Mouse (Mus musculus): ENCODE data around the gene Npepps. TPM values are rescaled to one million over a fixed set of nuclear protein-coding genes. Genes with fewer than 3 reads are reported as not detected.

The Npepps gene
- polyA plus RNA-seq, 1 experiment from 2014 or later, result 41.9 TPM

DNA sequence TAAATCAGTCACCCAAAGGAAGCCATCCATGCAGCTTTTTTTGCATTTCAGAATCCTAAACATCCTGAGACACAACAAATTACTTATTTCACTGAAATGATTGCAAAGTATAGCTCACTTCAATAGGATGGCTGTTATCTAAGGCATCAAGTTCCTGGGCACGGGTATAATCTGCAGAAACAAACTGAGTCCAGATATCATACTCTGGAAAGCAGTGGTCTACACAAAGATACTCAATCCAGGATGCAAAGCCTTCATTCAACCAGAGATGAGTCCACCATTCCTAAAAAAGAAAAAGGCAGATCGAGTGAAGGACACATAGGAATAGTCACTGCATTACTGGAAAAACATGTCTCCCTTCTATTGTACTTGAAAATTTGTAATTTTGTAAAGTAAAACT lies 42.5 kb downstream of the Npepps start:
- no peak for TF ChIP-seq CTCF (IDR thresholded peaks at IDR 0.05; ENCODE audit: low read depth)
- Histone ChIP-seq H3K27ac (ENCODE audit: low read depth, low read length) (no peak overlapping the region), H3K4me1 (replicated peaks; ENCODE audit: control insufficient read depth, insufficient read depth, low read length) (no peaks in the 10 kb centered on the region), H3K4me2 (replicated peaks; ENCODE audit: low read depth) (no peak overlapping the region), H3K4me3 (ENCODE audit: low read depth, low read length) (no peak overlapping the region), H3K27me3 (replicated peaks; ENCODE audit: control insufficient read depth, insufficient read depth, low read length) (no peaks in the 10 kb centered on the region), H3K36me3 (ENCODE audit: control insufficient read depth, insufficient read depth) (peaks cover 50% of the 10 kb centered on the region), H3K9me3 (ENCODE audit: control insufficient read depth) (no peaks in the 10 kb centered on the region), H3K9ac (ENCODE audit: low read depth, low read length) (no peak overlapping the region)
- no peak for ATAC-seq
- WGBS, result 84% methylated on average over 2 of the region's 2 CpGs

DNA sequence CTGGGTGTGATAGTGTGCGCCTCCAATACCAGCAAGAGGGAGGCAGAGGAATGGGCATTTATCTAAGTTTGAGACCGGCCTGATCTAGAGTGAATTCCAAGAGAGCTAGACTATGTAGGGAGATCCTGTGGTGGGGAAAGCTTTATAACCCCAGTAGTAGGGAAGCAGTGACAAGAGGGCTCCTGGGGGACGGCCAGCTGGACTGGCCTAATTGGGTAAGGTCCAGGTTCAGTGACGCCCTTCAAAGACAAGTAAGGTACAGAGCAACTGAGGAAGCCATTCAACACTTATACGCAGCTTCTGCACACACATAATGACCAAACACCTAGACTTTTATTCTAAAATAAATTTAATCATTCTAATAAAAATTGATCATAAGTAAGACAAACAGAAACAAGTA lies 48.0 kb downstream of the Npepps start:
- Histone ChIP-seq H3K4me1 (replicated peaks; ENCODE audit: control insufficient read depth, insufficient read depth, low read length) (no peaks in the 10 kb centered on the region), H3K27ac (ENCODE audit: low read depth, low read length) (no peak overlapping the region), H3K27me3 (replicated peaks; ENCODE audit: control insufficient read depth, insufficient read depth, low read length) (no peaks in the 10 kb centered on the region), H3K36me3 (ENCODE audit: control insufficient read depth, insufficient read depth) (peaks cover 67% of the 10 kb centered on the region), H3K4me3 (ENCODE audit: low read depth, low read length) (no peak overlapping the region), H3K9me3 (ENCODE audit: control insufficient read depth) (no peaks in the 10 kb centered on the region), H3K4me2 (replicated peaks; ENCODE audit: low read depth) (no peak overlapping the region), H3K9ac (ENCODE audit: low read depth, low read length) (no peak overlapping the region)
- ATAC-seq, result no peak
- WGBS, result 97% methylated on average over 5 of the region's 5 CpGs
- no peak for TF ChIP-seq CTCF (IDR thresholded peaks at IDR 0.05; ENCODE audit: low read depth)

DNA sequence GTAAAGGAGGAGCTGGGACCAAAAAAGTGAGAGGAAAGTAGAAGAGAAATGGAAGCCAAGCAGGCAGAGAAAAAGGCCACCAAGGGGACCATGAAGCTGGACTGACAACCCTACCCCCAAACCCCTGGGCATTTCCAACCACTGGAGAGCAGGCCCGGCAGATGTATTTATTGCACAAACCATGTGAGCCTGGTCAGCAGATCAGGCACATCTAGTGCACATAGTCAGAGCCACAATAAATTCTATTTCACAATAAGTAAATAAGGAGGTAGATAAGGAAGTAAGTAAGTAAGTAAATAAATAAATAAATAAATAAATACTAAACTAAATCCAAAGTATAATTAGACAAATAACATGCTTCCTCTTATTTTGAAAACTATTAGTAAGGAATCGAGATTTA lies 51.0 kb downstream of the Npepps start:
- no peak for TF ChIP-seq CTCF (IDR thresholded peaks at IDR 0.05; ENCODE audit: low read depth)
- no peaks in the 10 kb centered on the region for H3K27me3 ChIP-seq (replicated peaks; ENCODE audit: control insufficient read depth, insufficient read depth, low read length)
- no peaks in the 10 kb centered on the region for H3K9me3 ChIP-seq (ENCODE audit: control insufficient read depth)
- no peak overlapping the region for H3K9ac ChIP-seq (ENCODE audit: low read depth, low read length)
- ATAC-seq, result peak; percentile 47; the same call in 1 of the 2 replicates
- H3K4me1 ChIP-seq (replicated peaks; ENCODE audit: control insufficient read depth, insufficient read depth, low read length), result no peaks in the 10 kb centered on the region
- 67% methylated on average over 2 of the region's 2 CpGs for WGBS
- peak overlapping the region; percentile 52 for H3K27ac ChIP-seq (ENCODE audit: low read depth, low read length)
- H3K4me3 ChIP-seq (ENCODE audit: low read depth, low read length), result no peak overlapping the region
- H3K4me2 ChIP-seq (replicated peaks; ENCODE audit: low read depth), result no peak overlapping the region
- peaks cover 67% of the 10 kb centered on the region for H3K36me3 ChIP-seq (ENCODE audit: control insufficient read depth, insufficient read depth)

DNA sequence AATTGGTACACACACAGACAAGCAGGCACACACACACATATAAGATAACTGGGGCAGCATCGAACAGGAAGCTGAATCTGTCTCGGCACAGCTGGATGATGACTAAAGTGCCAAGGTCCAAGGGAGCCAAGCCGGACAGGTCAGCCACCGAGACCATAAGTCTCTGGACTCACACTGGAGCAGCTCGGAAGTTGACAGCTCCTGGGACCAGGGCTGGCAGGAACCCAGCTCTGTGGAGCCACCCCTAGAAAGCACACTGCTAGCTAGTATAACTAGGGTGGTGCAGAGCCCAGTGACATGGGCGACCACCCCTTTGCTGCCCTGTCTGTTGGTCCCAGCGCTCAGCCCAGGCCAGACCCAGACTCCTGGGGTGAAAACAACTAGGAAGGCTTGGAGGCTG lies 51.5 kb downstream of the Npepps start:
- Histone ChIP-seq H3K4me1 (replicated peaks; ENCODE audit: control insufficient read depth, insufficient read depth, low read length) (no peaks in the 10 kb centered on the region), H3K27me3 (replicated peaks; ENCODE audit: control insufficient read depth, insufficient read depth, low read length) (no peaks in the 10 kb centered on the region), H3K36me3 (ENCODE audit: control insufficient read depth, insufficient read depth) (peaks cover 64% of the 10 kb centered on the region), H3K4me2 (replicated peaks; ENCODE audit: low read depth) (no peak overlapping the region), H3K4me3 (ENCODE audit: low read depth, low read length) (no peak overlapping the region), H3K9ac (ENCODE audit: low read depth, low read length) (no peak overlapping the region), H3K27ac (ENCODE audit: low read depth, low read length) (peak overlapping the region; percentile 52), H3K9me3 (ENCODE audit: control insufficient read depth) (no peaks in the 10 kb centered on the region)
- peak; percentile 69 for ATAC-seq
- 73% methylated on average over 7 of the region's 7 CpGs for WGBS
- TF ChIP-seq CTCF (IDR thresholded peaks at IDR 0.05; ENCODE audit: low read depth), result no peak

DNA sequence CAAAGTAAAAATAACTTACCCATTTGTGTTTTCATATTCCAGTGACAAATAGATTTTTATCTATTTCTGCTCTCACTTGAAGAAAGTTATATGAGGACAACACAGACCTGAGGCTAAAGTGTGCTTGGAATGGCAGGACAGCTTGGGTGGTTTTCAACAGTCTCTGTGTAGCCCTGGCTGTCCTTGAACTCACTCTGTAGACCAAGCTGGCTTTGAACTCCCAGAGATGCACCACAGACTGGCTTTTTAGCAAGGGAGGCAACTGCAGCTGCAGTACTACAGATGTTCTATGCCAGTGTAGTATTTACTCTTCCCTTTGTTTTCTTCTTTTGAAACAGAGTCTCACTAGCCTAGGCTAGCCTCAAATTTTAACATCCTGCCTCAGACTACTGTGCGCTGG lies 54.3 kb downstream of the Npepps start:
- H3K27ac ChIP-seq (ENCODE audit: low read depth, low read length), result no peak overlapping the region
- H3K9me3 ChIP-seq (ENCODE audit: control insufficient read depth), result no peaks in the 10 kb centered on the region
- 100% methylated on average over 1 of the region's 1 CpGs for WGBS
- peaks cover 63% of the 10 kb centered on the region for H3K36me3 ChIP-seq (ENCODE audit: control insufficient read depth, insufficient read depth)
- no peak for TF ChIP-seq CTCF (IDR thresholded peaks at IDR 0.05; ENCODE audit: low read depth)
- H3K4me1 ChIP-seq (replicated peaks; ENCODE audit: control insufficient read depth, insufficient read depth, low read length), result no peaks in the 10 kb centered on the region
- H3K27me3 ChIP-seq (replicated peaks; ENCODE audit: control insufficient read depth, insufficient read depth, low read length), result no peaks in the 10 kb centered on the region
- H3K4me2 ChIP-seq (replicated peaks; ENCODE audit: low read depth), result no peak overlapping the region
- ATAC-seq, result no peak
- no peak overlapping the region for H3K9ac ChIP-seq (ENCODE audit: low read depth, low read length)
- H3K4me3 ChIP-seq (ENCODE audit: low read depth, low read length), result no peak overlapping the region

DNA sequence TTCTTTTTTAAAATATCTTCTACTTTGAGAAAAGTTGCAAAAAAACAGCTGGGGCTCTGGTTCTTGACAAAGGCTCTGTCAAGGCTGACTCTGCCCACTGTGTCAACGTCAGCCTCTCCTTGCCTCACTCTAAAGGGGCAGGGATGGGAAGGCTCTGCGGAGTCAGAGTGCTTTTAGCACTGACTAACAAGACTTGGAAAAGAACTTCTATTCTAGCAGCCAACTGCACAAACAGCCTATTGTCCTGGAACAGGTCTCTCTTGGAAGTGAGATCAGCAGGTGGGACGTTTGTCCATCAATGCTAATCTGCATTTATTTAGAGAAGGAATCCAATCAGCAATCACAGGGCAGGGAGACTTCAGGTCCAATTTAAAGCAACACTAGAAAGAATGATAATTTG lies 57.0 kb downstream of the Npepps start:
- Histone ChIP-seq H3K9ac (ENCODE audit: low read depth, low read length) (no peak overlapping the region), H3K4me1 (replicated peaks; ENCODE audit: control insufficient read depth, insufficient read depth, low read length) (no peaks in the 10 kb centered on the region), H3K27ac (ENCODE audit: low read depth, low read length) (no peak overlapping the region), H3K4me2 (replicated peaks; ENCODE audit: low read depth) (no peak overlapping the region), H3K9me3 (ENCODE audit: control insufficient read depth) (no peaks in the 10 kb centered on the region), H3K36me3 (ENCODE audit: control insufficient read depth, insufficient read depth) (peaks cover 76% of the 10 kb centered on the region), H3K27me3 (replicated peaks; ENCODE audit: control insufficient read depth, insufficient read depth, low read length) (no peaks in the 10 kb centered on the region), H3K4me3 (ENCODE audit: low read depth, low read length) (no peak overlapping the region)
- TF ChIP-seq CTCF (IDR thresholded peaks at IDR 0.05; ENCODE audit: low read depth), result no peak
- WGBS, result 64% methylated on average over 3 of the region's 3 CpGs
- ATAC-seq, result no peak

DNA sequence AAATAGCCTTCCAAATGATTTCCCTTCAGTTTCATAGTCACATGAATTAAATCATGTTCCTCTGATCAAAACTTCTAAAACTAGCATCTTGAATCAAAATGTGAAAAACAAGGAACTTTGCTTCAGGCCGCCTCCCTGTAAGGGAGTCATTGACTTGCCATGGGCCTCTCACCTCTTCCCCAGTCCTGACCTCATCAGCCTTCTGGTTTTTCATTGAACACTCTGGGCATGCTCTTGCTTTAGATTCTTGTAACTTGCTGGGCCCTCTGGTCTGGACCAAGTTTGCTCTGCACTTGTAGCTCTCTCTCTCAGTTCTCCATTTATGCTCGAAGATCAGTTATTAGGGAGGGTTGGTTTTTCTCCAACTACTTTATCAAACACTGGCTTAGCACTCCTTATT lies 58.8 kb downstream of the Npepps start:
- H3K9ac ChIP-seq (ENCODE audit: low read depth, low read length), result no peak overlapping the region
- H3K27me3 ChIP-seq (replicated peaks; ENCODE audit: control insufficient read depth, insufficient read depth, low read length), result no peaks in the 10 kb centered on the region
- H3K9me3 ChIP-seq (ENCODE audit: control insufficient read depth), result no peaks in the 10 kb centered on the region
- WGBS, result 88% methylated on average over 2 of the region's 2 CpGs
- TF ChIP-seq CTCF (IDR thresholded peaks at IDR 0.05; ENCODE audit: low read depth), result no peak
- H3K27ac ChIP-seq (ENCODE audit: low read depth, low read length), result no peak overlapping the region
- no peak overlapping the region for H3K4me3 ChIP-seq (ENCODE audit: low read depth, low read length)
- no peak overlapping the region for H3K4me2 ChIP-seq (replicated peaks; ENCODE audit: low read depth)
- H3K36me3 ChIP-seq (ENCODE audit: control insufficient read depth, insufficient read depth), result peaks cover 78% of the 10 kb centered on the region
- no peaks in the 10 kb centered on the region for H3K4me1 ChIP-seq (replicated peaks; ENCODE audit: control insufficient read depth, insufficient read depth, low read length)
- no peak for ATAC-seq

All from intestine, postnatal 0 days (tissue).